Mouse (Mus musculus) lung, postnatal 4 days (tissue): Measurements from ENCODE around the gene Rnase1.
A peak's percentile ranks its signal among the peaks of the same experiment; 100 is the strongest.

Experiments used
- DNase-seq, 2 experiments: peaks; one replicate each; pipeline ENCODE4 v3.0.0; 2021

Rnase1 gene

DNA sequence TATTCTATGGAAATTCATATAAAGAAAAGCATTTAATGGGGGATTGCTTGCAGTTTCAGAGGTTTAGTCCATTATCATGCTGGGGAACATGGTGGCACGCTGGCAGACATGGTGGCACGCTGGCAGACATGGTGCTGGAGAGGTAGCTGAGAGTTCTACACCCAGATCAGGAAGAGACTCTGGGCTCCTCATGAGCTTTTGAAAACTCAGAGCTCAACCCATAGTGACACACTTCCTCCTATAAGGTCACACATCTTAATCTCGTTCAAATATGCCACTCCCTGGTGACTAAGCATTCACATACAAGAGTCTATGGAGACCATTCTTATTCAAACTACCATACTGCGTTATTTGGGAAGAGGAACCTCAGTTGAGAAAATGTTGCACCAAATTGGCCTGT is 14.2 kb downstream of the Rnase1 start:
- DNase-seq, result no peak

DNA sequence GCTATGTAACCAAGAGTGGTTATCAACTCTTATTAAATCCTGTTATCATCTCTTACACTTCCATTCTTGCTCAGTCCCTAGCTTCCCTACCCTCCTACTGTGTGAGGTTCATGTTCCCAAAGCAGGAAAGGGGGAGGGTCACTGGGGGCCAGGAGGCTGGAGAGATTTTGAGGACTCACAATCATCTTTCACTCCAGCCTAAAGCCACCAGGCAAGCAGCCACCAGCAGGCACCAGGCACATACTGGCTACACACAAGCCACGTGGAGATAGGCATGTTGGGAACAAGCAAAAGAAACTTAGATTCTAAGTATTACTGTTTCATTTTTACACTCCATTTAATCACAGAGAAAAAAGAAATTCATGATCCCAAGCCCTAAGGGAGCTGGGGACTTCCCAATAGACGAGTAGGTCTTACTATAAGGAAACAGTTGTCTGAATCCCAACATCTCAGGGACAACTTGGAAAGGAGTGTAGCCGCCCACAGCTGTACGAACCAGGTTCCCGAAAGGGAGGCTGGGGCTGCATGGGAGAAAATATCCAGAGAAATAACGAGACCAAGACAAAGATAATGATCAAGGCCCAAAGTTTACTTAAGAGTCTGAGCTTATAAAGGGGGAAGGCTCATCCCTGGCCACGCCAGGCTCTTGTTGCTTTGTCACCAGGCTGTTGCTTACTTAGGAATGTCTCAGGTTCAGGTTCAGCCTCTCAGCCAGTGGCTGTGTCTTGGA is 15.3 kb downstream of the Rnase1 start:
- DNase-seq, result no peak

- DNase-seq, result no peak
These were observed 16.2 kb downstream of the Rnase1 start for GRCm38 (mm10) chr14:51130315-51130940.

DNA sequence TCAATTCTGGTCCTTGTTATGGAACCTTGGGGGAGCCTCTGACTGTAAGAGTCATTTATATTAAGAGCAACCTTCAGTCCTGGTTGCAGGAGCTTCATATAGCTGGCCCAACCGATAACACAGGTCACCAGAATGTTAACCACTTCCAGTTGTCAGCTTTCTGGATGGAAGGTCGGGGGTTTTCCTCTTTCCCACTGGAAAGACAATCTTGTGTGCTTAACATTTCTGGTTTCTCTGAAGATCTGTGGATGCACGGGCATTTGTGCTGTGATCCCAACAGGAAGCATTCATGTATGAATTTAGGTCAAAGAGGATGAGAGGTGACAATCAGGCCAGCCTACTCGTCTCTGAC is 17.0 kb downstream of the Rnase1 start:
- DNase-seq, result no peak

- no peak for DNase-seq
These were observed 17.6 kb downstream of the Rnase1 start for GRCm38 (mm10) chr14:51128775-51129623.

- DNase-seq, result peak in 1 of 2 experiments; percentile 40
These were observed 18.8 kb downstream of the Rnase1 start for GRCm38 (mm10) chr14:51127648-51128258.

DNA sequence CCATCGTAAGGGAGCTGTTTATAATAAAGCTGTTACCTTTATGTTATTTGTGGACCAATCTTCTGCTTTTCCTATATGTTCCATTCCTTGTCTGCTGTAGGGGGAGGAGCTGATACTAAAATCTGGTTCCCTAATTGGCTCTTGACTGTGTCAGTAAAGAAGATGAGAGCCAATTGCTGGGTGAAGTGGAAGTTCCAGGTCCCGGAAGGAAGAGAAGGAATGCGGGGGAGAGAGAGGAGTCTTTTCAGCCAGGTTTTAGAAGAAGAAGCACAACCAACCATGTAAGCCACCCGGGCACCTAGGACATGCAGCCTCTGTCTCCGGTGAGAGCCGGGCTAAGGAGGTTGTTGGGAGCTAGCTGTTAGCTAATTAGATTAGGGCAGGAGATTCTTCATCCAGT is 20.9 kb downstream of the Rnase1 start:
- DNase-seq, result no peak

DNA sequence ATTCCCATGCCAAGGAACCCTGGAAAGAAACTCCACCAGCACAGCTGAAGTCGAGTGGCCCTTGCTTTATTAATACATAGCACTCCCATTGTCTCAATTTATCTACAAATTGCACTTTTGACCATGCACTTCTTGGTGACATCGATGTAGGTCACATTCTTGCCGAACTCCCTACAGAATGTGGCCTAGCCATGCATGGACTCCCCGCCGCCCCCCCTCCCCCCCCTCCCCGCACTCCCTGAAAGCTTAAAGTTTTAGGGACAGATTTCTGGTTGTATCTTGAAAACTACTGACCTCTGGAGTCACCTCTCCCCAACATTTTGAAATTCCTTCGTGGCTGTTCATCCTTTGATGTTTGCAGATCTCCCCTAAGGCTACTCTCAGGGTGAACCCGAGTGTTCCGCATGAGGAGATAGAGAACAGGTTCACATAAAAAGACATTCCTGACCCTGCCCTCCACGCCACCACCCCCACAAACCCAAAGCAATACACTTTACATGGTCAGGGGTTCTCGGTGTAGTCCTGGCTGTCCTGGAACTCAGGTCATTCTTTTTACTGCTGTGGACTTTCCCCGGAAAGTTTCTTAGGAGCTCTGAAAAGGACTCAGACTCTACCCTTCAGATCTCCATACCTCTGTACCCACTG is 32.5 kb downstream of the Rnase1 start, which contains the start of gene Eddm3b:
Gene Eddm3b (plus strand): TSS at position 511 of the 645 bp plus-strand sequence.
- no peak for DNase-seq

DNA sequence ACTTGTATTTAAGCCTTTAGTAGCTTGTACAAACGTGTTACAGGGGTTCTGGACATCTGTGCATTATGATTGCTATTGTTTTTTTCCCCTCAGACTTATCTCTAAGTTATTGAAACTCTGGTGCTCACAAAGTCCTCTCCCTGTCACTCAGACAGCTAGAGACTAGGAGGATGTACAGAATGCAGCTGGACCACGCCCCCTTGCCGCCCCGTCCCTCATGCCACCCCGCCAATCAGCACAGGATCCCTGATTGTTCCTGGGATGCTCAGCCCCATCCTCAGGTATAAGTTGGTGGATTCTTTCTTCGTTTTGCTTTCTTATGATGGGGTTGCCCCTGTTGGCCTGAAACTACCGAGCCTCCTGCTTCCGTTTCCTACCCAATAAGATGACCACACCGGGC is 33.1 kb downstream of the Rnase1 start:
- DNase-seq, result no peak

- no peak for DNase-seq
These were observed 34.6 kb downstream of the Rnase1 start for GRCm38 (mm10) chr14:51111966-51112365.

DNA sequence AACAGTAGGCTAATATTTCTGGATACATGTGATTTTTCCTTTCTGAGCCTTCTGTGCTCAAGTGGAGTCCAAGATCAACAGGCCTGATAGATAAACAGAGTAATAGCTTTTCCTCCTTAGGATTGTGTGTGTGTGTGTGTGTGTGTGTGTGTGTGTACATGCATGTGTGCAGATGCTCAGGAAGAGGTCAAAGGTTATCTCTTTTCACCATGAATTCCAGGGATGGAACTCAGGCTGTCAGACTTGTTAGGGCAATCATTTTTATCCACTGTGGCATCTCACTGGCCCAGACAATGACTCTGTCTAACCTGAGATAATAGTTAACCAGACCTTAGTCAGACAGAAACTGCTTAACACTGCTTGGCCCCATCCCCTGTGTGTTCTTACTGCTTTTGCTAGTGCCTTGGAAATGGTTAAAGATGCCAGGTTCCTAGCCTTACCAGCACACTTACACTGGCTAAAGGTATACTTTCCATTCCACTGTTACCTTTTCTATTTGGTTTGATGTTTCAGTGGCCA is 40.1 kb downstream of the Rnase1 start:
- no peak for DNase-seq

GRCm38 (mm10) chr14:51104366-51104765 is 42.2 kb downstream of the Rnase1 start:
- no peak for DNase-seq

- DNase-seq, result peak; percentile 43 to 69
These were observed 43.4 kb downstream of the Rnase1 start for GRCm38 (mm10) chr14:51103217-51103616.

- no peak for DNase-seq
These were observed 45.3 kb downstream of the Rnase1 start for GRCm38 (mm10) chr14:51101284-51101683.

DNA sequence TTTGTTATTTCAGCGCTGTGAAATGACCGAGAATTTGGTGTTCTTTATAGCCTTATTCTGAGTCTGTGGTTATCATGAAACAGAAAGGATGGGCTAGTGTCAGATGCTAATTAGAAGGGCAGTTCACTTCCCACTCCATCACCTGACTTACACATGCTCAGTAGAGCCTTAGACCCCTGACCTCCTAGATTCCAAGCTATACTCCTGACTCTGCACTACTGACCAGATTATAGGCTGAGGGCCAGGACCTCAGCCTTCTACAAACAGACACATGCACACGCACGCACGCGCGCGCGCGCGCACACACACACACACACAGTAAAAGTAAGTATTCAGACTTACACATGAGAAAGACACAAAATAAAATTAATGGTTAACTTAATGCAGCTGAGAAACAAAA is 47.7 kb downstream of the Rnase1 start:
- DNase-seq, result no peak

DNA sequence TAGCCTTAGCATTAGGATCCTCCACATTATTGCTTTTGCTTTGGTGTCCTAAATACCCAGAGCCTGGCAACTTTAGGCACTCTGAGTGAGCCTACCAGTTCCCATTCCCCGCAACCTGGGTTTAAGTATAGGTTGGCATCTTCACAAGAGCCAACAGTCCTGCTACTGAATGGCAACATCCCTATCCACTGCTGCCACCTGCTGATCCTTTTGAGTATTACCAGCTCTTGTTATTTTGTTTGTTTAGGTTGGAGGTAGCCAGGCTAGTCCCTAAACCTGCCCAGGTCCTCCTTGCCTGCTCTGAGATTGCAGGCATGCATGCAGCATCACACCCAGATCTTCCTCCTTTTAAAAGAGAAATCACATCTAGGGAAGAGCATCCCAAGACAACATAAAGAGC is 48.3 kb downstream of the Rnase1 start:
- DNase-seq, result peak in 1 of 2 experiments; percentile 81

DNA sequence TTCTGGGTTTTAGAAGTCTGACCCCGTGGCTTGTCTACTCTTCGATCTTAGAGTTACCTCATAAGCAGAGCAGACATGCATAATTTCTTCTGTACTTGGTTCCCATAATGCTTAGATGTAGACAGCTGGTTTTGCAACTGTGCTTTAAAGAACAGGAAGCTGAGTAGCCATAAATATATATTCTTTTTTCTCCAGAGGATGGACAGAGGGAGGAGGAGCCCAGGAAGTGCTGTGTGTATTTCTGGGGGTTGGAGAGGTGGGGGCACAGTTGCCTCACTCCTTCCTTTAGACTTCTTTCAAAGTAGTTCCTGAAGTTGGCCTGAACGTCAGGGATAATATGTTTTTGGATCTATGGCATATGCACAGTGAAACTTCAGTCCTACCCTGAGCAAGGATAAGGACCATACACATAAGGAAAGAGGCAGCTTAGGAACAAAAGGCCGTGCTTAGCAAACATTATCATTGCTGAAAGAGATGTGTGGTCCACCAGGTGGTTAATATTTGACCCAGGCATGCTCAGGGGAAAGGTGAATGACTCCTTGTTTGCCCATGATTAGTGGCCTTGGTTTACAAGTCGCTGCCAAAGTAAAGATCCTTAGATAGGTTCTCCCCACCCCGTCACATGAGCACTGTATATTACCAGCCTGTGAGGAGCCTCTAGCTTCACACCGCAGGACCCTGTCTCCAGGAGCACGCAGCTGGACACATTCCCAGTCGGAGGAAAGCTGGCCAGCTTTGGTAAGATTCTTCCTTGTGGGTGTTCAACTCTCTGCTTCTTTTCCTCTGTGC is 50.7 kb downstream of the Rnase1 start:
- DNase-seq, result peak; percentile 52 to 70
